Mouse (Mus musculus) E14TG2a.4 (cell line): ENCODE results near the gene Pdzk1ip1.

Experiments
- CTCF ChIP-seq: conservative IDR thresholded peaks from 2 replicates; pipeline ENCODE4 v1.5.1; 2014; ENCODE audit warnings: low read length
- NANOG ChIP-seq: IDR thresholded peaks from 2 replicates; pipeline ENCODE4 v1.6.1; 2014; ENCODE audit warnings: borderline replicate concordance, low read length, mixed read lengths
- POU5F1 ChIP-seq: IDR thresholded peaks from 2 replicates; pipeline ENCODE4 v1.6.1; 2014; ENCODE audit warnings: low read length, borderline replicate concordance

DNA sequence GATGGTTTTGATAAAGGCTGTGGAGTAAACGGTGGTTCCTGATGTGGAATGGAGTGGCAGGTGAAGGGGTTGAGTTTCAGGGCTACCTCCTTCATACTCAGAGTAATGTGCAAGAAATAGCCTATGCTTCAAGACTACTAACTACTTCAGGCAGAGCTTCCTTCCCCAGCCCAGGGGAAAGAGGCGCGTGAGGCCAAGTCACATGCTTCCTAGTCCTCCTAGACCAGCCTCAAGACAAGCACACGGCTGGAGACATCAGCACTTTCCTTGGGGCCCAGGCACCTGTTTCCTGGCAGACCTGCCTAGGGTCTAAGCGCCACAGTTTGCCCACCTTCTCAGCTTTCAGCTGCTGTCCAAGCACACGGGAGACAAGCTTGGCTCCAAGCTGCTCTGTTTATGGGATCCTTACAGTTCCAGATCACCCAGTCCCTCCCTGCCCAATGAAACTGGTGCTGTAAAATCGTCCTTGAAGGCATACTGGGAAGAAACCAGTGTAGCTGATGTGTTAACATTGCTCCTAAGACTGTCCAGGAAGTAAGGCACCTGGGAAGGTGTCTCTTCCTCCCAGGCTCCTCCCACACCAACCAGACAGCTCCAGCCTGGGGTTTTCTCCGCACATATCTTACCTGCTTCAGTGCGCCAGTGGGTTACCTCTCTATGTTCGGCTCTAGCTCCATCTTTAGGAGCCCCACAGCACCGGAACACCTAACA is 8.1 kb downstream of the Pdzk1ip1 start:
- TF ChIP-seq CTCF (no peak), NANOG (no peak), POU5F1 (no peak)
